Mouse (Mus musculus): ENCODE measurements around the gene Rtn4r.
"Not testable (repeated sequence)": the region's sequence is repeated elsewhere in the genome, so short reads cannot be mapped to it uniquely, and the experiment has no call there.

The Rtn4r gene

DNA sequence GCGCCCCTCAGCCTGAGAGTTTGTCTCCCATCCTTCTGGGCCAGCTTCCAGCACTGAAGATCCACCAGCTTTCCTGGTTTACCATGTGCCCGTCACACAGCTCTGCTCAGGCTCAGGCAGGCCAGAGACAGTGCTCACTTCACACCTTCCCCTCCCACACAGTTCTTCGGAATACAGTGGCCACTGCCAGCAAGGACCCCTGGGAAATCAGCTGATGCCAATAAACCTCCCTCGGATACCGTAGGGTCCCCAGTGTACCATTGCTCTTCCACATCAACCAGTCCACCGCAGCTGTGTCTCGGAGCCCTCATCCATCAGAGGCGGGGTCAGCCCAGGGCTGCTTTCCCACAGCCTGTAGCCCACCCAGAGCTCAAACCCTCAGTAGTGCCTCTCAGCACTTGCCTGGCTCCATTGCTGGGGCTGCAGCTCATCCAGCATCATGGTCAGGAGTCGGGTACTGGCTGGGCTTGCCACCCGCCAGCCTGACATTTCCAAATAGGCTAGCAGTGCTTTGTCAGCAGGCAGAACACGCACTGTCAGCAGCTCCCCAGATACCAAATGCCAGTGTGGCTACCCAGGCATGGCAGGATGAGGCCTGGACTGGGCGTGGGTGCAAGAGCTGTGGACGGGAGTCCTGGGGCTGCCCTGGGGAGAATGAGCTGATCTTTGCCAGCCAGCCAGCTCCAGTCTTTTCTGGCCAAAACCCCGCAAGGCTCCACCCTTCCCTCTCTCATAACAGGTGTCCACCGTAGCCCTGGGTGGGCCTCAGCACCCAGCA, 67.0 kb downstream of the Rtn4r start:
- in situ Hi-C loops (cut with MboI): no loop called here

DNA sequence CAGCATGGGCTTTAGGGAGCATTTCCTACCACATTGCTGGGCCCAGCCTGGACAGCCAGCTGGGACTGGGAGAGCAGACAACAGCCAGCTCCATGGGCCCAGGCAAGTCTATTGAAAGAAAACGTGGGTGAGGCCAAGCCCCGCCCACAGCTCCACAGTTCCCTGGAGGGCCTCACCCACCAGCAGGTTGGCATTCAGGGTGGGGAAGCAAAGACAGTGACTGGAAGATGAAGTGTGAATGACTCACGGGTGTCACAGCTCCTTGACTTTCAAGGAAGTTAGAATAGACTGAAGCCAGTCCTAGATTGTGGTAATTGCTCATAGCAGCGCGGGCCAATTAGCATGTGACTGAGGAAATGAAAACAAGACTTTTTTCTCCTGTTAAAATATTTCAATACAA, 67.6 kb downstream of the Rtn4r start:
- in situ Hi-C loops (cut with MboI): no loop called here

DNA sequence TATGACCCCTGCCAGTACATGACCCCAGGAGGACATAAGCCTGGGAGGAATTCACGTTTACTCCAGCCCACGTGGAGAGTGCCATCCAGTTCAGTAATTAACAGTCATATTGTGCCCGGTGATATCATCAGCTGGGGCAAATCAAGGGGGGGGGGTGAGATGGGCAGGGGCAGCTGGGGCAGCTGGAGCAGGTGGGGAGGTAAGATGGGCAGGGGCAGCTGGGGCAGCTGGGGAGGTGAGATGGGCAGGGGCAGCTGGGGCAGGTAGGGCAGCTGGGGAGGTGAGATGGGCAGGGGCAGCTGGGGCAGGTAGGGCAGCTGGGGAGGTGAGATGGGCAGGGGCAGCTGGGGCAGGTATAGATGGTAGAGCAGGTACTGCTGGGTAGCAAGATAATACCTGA, 68.1 kb downstream of the Rtn4r start:
- in situ Hi-C loops (cut with MboI): not testable (repeated sequence)

DNA sequence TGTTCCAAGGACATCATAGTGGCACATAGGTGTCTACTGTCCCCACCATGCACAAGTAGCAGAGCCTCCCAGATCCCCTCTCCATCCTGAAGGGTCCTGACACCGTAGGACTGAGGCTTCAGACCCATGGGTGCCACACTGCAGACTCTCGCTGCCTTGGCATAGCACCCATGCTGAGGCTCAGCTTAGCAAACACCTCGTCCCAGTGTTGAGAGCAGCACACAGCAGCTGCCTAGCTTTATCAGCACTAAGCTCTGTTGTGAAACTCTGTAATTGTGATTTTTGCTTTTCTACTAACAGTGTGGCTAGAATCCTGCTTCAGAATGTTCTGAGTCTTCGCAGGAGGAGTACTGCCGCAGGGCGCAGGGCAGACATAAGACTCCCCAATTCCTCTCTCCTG, 70.4 kb downstream of the Rtn4r start:
- in situ Hi-C loops (cut with MboI): no loop called here

DNA sequence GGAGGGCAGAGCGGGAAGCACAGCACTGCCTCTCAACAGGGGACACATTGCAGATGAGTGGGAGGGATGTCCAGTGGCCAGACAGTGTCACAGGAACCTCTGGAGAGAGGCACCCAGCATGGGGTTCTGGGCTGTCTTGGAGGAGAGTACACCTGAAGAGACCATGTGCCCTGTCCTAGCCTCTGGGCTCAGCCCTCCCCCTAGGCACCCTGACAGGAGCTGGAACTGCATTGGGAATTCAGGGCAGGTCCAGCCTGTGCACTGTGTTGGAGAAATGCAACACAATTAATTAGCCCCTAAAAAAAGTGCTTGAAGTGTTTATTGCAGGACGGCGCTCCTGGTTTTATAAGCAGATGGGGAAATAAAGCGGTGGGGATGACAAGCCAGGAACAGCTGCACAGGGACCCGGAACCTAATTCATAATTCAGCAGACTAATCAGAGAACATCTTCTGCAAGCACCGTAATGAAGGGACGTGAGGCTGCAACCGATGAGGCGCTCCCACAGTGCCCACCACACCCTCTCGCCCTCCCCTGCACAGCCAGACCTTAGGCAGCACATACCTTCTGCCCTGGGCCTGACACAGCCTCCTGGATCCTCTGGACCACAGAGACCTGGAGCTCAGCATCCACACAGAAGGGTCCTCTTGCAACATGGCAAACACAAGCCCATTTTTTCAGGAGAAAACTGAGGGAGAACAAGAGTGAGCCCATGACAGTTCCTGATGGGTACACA, 71.1 kb downstream of the Rtn4r start:
- in situ Hi-C loops (cut with MboI): no loop called here

DNA sequence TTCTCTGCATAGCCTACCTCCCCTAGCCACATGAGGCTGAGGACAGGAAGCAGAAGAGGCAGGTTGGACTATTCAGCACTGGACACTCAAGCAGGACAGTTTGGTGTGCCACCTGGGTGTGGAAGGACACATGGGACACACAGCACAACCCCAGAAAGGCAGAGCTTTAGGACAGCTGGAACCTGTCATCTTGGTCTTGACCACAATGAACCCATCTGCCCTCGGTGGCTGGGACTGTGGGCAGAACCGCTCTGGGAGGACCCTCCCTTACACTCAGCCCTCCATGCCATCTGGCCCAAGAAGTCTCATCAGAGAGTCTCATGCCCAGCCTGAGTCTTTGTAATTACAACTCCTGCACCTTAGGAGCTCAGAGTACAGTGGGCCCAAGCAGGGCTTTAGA, 72.6 kb downstream of the Rtn4r start:
- in situ Hi-C loops (cut with MboI): no loop called here

DNA sequence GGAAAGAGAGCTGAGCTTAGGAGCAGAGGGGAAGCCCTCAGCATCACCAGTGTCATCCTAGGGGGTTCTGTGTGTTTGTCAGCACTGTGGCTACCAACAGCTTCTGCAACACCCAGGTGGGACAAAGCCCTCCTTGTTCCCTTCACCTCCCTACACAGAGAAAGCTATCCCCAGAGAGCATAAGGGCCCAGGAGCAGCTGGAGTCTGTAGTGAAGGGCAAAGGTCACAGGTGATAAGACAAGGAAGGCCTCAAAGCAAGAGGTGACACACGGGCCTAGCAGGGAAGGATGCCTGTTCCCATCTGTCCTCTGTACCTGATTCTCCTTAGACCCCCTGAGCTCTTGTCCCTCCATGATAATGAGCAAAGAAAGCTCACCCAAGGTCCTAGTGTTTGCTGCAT, 74.2 kb downstream of the Rtn4r start:
- in situ Hi-C loops (cut with MboI): no loop called here

Measured in mature B cell (primary cell).